Mouse (Mus musculus) forebrain, embryonic 15.5 days (tissue): Measurements from ENCODE around the gene Nsg2. TPM values are rescaled to one million over a fixed set of nuclear protein-coding genes. Genes with fewer than 3 reads are reported as not detected.

Experiments
- ATAC-seq: fragments of 200-750 bp; cut with Nextera tagmentation; replicated peaks from 2 replicates; pipeline ENCODE4 v1.8.0; 2017; ENCODE audit warnings: mild to moderate bottlenecking, moderate TSS enrichment, moderate library complexity
- H3K27ac ChIP-seq: fragments of 300-500 bp; sonication (generic); replicated peaks from 2 replicates; pipeline ENCODE4 v1.5.1; 2015; ENCODE audit warnings: mild to moderate bottlenecking, inconsistent platforms
- H3K27me3 ChIP-seq: fragments of 300-500 bp; sonication (generic); 2 replicates; pipeline ENCODE4 v1.6.1; 2015; ENCODE audit warnings: inconsistent platforms
- H3K36me3 ChIP-seq: fragments of 300-500 bp; sonication (generic); 2 replicates; pipeline ENCODE4 v1.6.1; 2015; ENCODE audit warnings: mild to moderate bottlenecking, inconsistent platforms
- H3K4me1 ChIP-seq: fragments of 300-500 bp; sonication (generic); 2 replicates; pipeline ENCODE4 v1.6.1; 2015; ENCODE audit warnings: inconsistent platforms
- H3K4me2 ChIP-seq: fragments of 300-500 bp; sonication (generic); replicated peaks from 2 replicates; pipeline ENCODE4 v1.6.1; 2015; ENCODE audit warnings: mild to moderate bottlenecking, inconsistent platforms
- H3K4me3 ChIP-seq: fragments of 300-500 bp; sonication (generic); 2 replicates; pipeline ENCODE4 v1.5.1; 2015; ENCODE audit warnings: mild to moderate bottlenecking, inconsistent platforms
- H3K9ac ChIP-seq: fragments of 300-500 bp; sonication (generic); replicated peaks from 2 replicates; pipeline ENCODE4 v1.6.1; 2015; ENCODE audit warnings: mild to moderate bottlenecking, inconsistent platforms
- H3K9me3 ChIP-seq: fragments of 300-500 bp; sonication (generic); 2 replicates; pipeline ENCODE4 v1.6.1; 2016; ENCODE audit warnings: inconsistent platforms
- WGBS: fragments of 180-500 bp; shearing (Covaris S2); methylation state at CpG from one replicate; pipeline ENCODE4 v1.1.7; 2015; ENCODE audit warnings: mixed read lengths; 5-methylcytosine and 5-hydroxymethylcytosine counted together
- polyA plus RNA-seq: library from polyadenylated mRNA; unstranded; fragments of >200 nt; fragmentation: Nextera tagmentation; extraction: Ambion mirVana; gene quantifications from 2 replicates; pipeline ENCODE4 v1.2.1, GENCODE M21; 2015

The Nsg2 gene
- polyA plus RNA-seq, 1 experiment from 2014 or later, result 717 TPM

DNA sequence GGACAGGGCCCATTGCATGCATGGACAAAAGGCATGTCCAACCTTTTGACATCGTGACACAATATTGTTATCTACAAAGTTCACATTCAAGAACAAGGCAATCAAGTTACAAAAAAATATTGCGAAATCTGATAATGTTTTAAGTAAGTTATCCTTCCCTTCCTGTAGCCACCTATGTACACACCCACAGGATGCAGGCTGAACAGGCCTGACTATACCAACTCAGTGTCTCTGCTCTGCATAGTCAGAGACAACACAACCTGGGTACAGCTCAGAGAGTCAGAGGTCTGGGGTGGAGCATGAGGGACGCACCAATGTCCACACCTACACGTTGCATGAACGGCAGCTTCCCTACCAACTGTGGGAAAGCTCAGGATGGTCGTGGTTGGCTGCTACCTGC lies 96.1 kb downstream of the Nsg2 start:
- Histone ChIP-seq H3K4me1 (peaks cover 8% of the 10 kb centered on the region; the same call in 1 of the 2 replicates), H3K27me3 (no peaks in the 10 kb centered on the region), H3K27ac (no peak overlapping the region), H3K9ac (no peak overlapping the region), H3K9me3 (no peaks in the 10 kb centered on the region), H3K36me3 (no peaks in the 10 kb centered on the region), H3K4me2 (no peak overlapping the region), H3K4me3 (no peak overlapping the region)
- no peak for ATAC-seq
- WGBS, result 94% methylated on average over 6 of the region's 6 CpGs

DNA sequence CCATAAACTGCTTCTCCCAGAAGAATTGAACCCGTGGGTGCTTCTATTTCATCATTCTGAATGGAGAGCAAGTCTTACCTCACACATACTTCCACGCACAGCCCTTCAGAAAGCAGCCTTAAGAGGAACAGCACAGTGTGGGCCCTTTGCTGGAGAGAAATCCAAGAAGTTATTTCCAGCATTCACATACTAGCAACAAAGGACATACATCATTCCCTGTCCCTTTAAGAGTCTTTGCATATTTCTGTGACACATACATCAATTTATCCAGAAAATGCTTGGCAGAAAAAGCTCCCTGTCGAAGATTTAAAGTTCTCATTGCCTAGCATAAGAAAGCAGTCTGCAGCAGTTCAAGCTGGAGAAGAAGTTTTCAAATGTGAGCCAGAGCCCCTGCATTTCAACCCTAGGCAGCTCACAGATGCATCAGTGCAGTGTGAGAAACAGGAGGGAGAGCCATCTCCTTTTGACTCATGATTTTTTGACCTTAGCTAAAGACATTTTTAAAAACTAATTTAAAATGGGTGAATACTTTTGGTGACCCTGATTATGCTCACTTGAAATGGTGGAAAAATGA lies 100.9 kb downstream of the Nsg2 start:
- Histone ChIP-seq H3K4me2 (no peak overlapping the region), H3K9me3 (no peaks in the 10 kb centered on the region), H3K9ac (no peak overlapping the region), H3K27me3 (no peaks in the 10 kb centered on the region), H3K4me1 (peaks cover 28% of the 10 kb centered on the region), H3K4me3 (no peak overlapping the region), H3K36me3 (no peaks in the 10 kb centered on the region), H3K27ac (peak overlapping the region; percentile 34)
- WGBS, result 44% methylated on average over 3 of the region's 3 CpGs
- ATAC-seq, result no peak

DNA sequence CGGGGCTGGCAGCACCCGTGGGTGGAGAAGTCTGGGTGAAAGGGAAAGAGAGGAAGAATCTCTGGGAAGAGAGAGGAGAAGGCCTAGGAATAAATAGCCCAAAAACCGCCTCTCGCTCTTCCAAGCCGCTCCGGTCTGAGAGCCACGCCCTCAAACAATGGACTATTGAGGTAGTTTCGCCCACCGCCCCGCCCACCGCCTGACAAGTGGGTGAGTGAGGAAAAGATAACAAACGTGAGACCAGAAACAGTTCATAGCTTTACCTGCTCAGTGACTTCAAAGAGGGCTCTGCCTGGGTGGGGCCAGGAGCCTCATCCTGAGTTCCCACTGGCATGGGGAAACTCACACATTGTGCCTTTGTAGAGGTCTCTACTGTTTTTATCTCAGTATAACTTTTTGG lies 102.7 kb downstream of the Nsg2 start:
- no peaks in the 10 kb centered on the region for H3K27me3 ChIP-seq
- no peaks in the 10 kb centered on the region for H3K9me3 ChIP-seq
- H3K36me3 ChIP-seq, result no peaks in the 10 kb centered on the region
- H3K4me3 ChIP-seq, result no peak overlapping the region
- 14% methylated on average over 12 of the region's 12 CpGs for WGBS
- H3K4me1 ChIP-seq, result peaks cover 39% of the 10 kb centered on the region
- H3K9ac ChIP-seq, result no peak overlapping the region; the same call in 1 of the 2 replicates
- H3K27ac ChIP-seq, result no peak overlapping the region
- ATAC-seq, result no peak
- peak overlapping the region; percentile 14 for H3K4me2 ChIP-seq

DNA sequence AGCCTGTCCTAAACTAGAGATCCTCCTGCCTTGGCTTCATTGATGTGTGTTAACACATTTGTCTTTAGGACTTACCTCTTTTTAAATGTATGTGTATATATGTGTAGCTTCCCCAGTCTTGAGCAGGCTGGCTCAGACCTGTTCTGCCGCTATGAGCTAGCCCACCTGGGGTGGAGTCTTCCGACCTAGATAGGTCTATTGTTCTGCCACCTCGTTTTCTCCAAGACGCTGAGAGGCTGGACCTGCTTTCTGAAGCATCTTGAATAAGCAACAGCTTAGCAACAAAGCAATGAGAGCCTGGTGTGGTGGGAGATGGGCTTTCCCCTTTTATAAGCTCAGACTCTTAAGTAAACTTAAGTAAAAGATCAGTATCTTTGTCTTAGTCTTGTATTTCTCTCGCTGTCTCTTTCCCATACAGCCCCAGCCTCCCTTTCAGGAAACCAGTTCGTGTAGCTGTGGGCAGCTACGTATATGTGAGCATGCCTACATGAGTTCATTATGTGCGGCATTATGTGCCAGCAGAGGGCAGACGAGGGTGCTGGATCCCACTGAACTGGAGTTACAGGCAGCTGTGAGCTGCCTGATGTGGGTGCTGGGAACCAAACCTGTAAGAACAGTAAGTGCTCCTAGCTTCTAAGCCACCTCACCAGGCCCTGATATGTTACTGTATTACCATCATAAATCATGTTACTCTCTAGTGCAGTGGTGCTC lies 104.3 kb downstream of the Nsg2 start:
- no peak for ATAC-seq
- 60% methylated on average over 9 of the region's 9 CpGs for whole genome bisulfite sequencing
- peaks cover 52% of the 10 kb centered on the region for H3K4me1 ChIP-seq
- H3K4me3 ChIP-seq, result no peak overlapping the region
- no peak overlapping the region for H3K4me2 ChIP-seq
- H3K27me3 ChIP-seq, result no peaks in the 10 kb centered on the region
- H3K36me3 ChIP-seq, result no peaks in the 10 kb centered on the region
- H3K9ac ChIP-seq, result no peak overlapping the region
- no peak overlapping the region for H3K27ac ChIP-seq
- H3K9me3 ChIP-seq, result no peaks in the 10 kb centered on the region

DNA sequence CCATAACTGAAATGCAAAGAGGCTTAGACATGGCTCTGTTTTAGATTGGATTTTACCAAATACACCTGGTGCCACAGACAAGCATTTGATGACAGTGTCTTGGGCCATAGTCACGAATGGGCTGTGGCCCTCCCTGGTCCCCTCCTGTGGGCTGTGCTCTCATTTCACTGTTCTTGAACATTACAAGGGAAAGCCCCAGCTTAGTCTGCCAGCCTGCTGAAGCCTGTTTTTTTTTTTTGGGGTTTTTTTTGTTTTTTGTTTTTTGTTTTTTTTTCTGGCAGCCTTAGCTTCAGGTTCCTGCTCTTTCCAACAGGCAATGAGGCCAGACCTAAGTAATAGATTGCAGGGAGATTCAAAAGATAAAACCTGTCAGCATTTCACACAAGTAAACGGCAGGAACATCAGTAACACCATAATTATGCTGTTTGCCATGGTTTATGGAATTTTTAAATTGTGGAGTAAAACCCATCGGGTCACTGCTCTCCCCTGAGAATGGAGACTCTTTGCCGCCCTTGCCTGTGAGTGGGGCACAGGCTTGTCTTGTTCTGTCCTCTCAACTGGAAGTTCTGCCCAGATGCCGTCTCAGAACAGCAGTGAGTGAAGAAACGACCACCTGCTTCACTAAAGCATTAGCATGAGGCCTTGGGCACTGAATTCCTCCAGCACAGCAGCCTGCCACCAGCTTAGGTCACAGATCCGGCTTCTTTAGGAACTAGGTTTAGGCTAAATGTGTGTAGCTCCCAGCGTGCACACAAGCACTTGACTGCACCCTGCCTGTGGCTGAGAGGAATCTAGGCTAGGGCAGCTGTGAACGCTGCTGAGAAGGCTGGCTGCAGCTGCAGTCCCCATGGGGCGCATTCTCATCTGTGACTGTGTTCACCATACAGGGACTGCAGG lies 105.7 kb downstream of the Nsg2 start:
- peak; percentile 73 for ATAC-seq
- Histone ChIP-seq H3K9me3 (no peaks in the 10 kb centered on the region), H3K9ac (no peak overlapping the region), H3K4me2 (no peak overlapping the region), H3K4me3 (no peak overlapping the region), H3K27ac (peak overlapping the region; percentile 44), H3K27me3 (no peaks in the 10 kb centered on the region), H3K36me3 (no peaks in the 10 kb centered on the region), H3K4me1 (peaks cover 47% of the 10 kb centered on the region)
- 31% methylated on average over 10 of the region's 10 CpGs for WGBS

DNA sequence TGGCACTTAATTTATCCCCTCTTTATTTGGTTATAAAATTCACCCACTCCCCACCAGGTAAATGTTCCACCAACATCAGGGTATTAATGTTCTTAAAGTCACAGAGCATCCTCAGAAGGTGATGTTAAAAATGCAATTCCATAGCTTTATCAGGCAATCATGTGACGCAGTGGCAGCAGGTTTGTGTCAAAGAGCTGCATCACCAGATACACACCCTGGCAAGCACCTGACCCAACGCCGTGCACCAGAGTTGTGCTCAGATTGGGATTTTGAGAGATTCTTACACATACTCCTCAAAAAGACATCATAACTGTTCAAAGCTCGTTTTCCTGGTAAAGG lies 106.4 kb downstream of the Nsg2 start:
- Histone ChIP-seq H3K27me3 (no peaks in the 10 kb centered on the region), H3K27ac (peak overlapping the region; percentile 44), H3K9ac (no peak overlapping the region), H3K9me3 (no peaks in the 10 kb centered on the region), H3K36me3 (no peaks in the 10 kb centered on the region), H3K4me1 (peaks cover 42% of the 10 kb centered on the region), H3K4me3 (no peak overlapping the region), H3K4me2 (no peak overlapping the region)
- no peak for ATAC-seq
- whole genome bisulfite sequencing, result 88% methylated on average over 4 of the region's 4 CpGs

DNA sequence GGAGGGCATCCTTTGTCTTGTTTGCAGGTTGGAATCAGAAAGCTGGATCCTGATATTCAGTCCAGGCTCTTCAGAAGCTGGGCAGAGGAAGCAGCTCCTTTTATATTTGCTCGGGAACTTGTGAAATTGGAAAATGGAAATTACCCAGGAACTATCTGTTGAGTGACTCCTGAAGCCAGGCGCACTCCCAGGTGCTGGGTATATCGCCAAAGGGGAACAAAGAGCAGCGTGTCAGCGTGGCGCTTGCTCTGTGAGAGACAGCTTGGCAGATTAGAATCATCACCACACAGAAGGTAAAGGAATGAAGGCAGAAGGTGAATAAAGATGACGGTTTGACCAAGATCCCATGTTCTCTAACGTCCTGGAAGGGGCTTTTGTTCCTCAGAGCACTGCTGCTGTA lies 108.2 kb downstream of the Nsg2 start:
- ATAC-seq, result no peak
- H3K27me3 ChIP-seq, result no peaks in the 10 kb centered on the region
- no peaks in the 10 kb centered on the region for H3K9me3 ChIP-seq
- H3K27ac ChIP-seq, result peak overlapping the region; percentile 56
- WGBS, result 30% methylated on average over 8 of the region's 8 CpGs
- H3K36me3 ChIP-seq, result no peaks in the 10 kb centered on the region
- no peak overlapping the region for H3K4me2 ChIP-seq
- H3K4me3 ChIP-seq, result no peak overlapping the region
- H3K4me1 ChIP-seq, result peaks cover 44% of the 10 kb centered on the region
- no peak overlapping the region for H3K9ac ChIP-seq

Other genes starting within 250 kb of the Nsg2 start
- 15.9 and 16.4 TPM in 2 replicates for gene Cpeb4, start 128.3 kb upstream of the Nsg2 start, polyA plus RNA-seq
- 0.09 and 0.14 TPM in 2 replicates for gene 4930524B15Rik, start 34.9 kb upstream of the Nsg2 start, polyA plus RNA-seq
- gene Il9r, start 199.8 kb downstream of the Nsg2 start, polyA plus RNA-seq, result not detected in 2 replicates
- gene Snrnp25, start 205.0 kb downstream of the Nsg2 start, polyA plus RNA-seq, result 51.8 and 54.2 TPM in 2 replicates
- gene Rhbdf1, start 221.8 kb downstream of the Nsg2 start, polyA plus RNA-seq, result 16.7 and 18.1 TPM in 2 replicates
- 33.5 and 33.8 TPM in 2 replicates for gene Mpg, start 226.0 kb downstream of the Nsg2 start, polyA plus RNA-seq